Mouse (Mus musculus): ENCODE measurements around the gene Kptn.

The Kptn gene

GRCm38 (mm10) chr7:16162036-16162435 lies 42.3 kb downstream of the Kptn start:
- DNase-seq, result no peak

- peak; percentile 78 for DNase-seq
Observed at GRCm38 (mm10) chr7:16172141-16172581, 52.5 kb downstream of the Kptn start.

DNA sequence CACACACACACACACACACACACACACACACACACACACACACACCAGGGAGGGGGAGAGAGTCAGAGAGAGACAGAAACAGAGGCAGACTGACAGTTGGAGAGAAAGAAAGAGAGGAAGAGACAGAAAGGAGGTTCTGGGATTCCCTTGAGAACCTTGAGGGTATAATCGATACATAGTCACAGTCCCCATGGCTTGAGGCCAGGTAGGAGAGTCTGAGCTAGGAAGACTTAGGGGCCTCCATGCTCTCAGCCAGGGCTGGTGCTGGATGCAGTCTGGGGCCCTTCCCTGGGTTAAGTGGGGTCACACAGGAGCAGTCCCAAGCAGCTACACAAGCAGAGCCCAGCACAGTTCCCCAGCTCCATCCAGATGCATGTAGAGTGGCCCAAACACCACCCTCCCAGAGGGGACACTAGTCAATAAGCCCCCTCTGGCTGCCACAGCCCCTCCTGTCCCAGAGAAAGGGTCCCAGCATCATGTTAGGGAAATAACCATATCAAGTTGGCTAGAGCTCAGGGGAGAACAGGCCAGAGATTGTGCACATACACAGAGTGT lies 53.0 kb downstream of the Kptn start:
- DNase-seq, result peak; percentile 52

GRCm38 (mm10) chr7:16173146-16173545 lies 53.5 kb downstream of the Kptn start:
- DNase-seq, result no peak

DNA sequence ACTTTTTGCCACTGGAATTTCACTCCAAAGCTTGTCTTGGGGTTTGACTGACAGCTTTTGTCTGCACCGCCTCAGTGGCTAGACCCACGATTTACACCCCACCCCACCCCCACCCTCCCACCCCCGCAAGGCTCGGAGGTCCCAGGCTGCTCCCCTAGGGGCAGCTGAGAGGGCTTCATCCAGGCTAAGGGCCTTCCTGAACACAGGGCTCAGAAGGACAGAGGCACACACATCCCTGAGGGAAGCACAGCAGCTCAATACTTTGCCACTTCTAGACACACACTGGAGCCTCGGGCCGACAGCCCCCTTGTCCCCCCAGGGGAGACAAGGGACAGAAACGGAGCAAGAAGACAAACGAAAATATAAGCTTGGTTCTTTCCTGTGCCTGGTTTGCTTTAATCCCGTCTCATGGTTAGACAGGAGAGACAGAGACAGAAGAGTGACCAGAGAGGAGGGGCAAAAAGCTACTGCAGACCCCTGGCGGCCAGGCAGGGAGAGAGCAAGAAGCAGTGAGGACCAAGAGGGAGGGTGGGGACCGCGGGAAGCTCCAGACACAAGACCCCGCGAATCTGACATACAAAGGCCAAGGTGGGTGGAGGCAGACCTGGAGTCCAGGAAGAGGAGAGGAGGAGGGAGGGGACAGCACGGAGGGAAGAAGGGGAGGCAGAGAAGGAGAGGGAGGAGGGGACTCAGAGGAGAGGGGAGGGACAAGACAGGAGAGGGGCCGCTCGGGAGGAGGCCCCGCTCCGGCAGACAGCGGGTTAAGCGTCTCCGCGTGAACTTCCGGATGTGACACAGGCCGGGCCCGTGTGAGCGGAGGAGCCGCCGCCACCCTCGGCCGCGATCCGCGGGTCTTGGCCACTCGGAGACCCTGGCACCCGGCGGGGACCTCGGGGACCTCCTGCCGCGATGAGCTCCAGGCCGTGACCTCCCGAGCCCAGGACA lies 55.2 kb downstream of the Kptn start, which contains the start of gene Meis3:
Gene Meis3 (plus strand): TSS at position 494 of the 945 bp plus-strand sequence.
- DNase-seq, result peak; percentile 71

DNA sequence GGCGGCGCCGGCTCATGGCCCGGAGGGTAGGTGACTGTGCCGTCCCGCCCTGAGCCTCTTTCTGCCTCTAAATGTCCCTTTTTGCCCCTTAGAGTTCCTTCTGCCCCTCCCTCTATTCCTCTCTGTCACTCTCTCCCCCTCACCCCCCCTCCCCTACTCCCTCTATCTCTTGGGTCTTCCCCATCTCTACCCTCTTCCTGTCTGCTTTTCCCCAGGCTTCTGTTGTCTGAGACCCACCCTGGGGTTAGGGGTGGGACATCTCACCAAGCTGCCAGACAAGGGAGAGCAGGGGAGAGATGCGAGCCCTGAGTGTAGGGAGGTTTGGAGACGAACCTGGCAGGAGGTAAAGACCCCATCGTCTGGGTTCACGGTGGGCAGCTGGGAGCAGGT lies 55.8 kb downstream of the Kptn start:
- DNase-seq, result no peak

Data from cerebellum, adult 9-11 months (tissue).